Mouse (Mus musculus): Measurements from ENCODE around the gene Gal.

- no peak for TF ChIP-seq EP300 (IDR thresholded peaks at IDR 0.05; ENCODE audit: low read depth)
- no peak for TF ChIP-seq CTCF (IDR thresholded peaks at IDR 0.05; ENCODE audit: low read depth)
Measured at GRCm38 (mm10) chr19:3434641-3435040, 20.3 kb upstream of the Gal start.

Data from liver, postnatal 0 days (tissue).